Mouse (Mus musculus): ENCODE results near the gene Sh3d19. TPM values are rescaled to one million over a fixed set of nuclear protein-coding genes. Genes with fewer than 3 reads are reported as not detected.

The Sh3d19 gene
- polyA plus RNA-seq, 1 experiment from 2014 or later: 15.7 TPM

DNA sequence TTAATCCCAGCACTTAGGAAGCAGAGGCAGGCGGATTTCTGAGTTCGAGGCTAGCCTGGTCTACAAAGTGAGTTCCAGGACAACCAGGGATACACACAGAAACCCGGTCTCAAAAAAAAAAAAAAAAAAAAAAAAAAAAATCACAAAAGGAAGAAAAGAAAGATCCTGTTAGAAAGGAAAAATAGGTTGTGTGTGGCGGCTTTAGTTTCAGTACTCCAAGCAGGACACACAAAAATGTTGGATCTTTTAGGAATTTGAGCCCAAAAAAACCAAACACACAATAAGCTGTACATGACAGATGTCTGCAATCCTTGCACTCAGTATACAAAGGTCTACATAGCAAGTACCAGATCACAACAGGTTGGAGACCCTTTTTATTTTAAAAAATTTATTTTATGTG, 168.8 kb downstream of the Sh3d19 start:
- WGBS: 94% methylated on average over 4 of the region's 4 CpGs
- no peaks in the 10 kb centered on the region for H3K27me3 ChIP-seq (ENCODE audit: control insufficient read depth, insufficient read depth, low read length)
- H3K27ac ChIP-seq (replicated peaks; ENCODE audit: low read depth, low read length): no peak overlapping the region
- DNase-seq (ENCODE audit: low spot score) (no peak), ATAC-seq (replicated peaks; ENCODE audit: insufficient number of reproducible peaks, low FRiP score, low TSS enrichment, low read depth) (no peak)
- no peaks in the 10 kb centered on the region for H3K9me3 ChIP-seq (replicated peaks; ENCODE audit: control insufficient read depth, low read length)
- no peak overlapping the region for H3K4me2 ChIP-seq (ENCODE audit: low read depth, low read length)
- H3K36me3 ChIP-seq (replicated peaks; ENCODE audit: control insufficient read depth, insufficient read depth, low read depth, low read length): peaks cover 5% of the 10 kb centered on the region; the same call in 1 of the 2 replicates
- H3K4me3 ChIP-seq (ENCODE audit: low read depth, low read length): no peak overlapping the region
- H3K4me1 ChIP-seq (ENCODE audit: control insufficient read depth, insufficient read depth, low read length): no peaks in the 10 kb centered on the region
- no peak overlapping the region for H3K9ac ChIP-seq (replicated peaks; ENCODE audit: low read length)

DNA sequence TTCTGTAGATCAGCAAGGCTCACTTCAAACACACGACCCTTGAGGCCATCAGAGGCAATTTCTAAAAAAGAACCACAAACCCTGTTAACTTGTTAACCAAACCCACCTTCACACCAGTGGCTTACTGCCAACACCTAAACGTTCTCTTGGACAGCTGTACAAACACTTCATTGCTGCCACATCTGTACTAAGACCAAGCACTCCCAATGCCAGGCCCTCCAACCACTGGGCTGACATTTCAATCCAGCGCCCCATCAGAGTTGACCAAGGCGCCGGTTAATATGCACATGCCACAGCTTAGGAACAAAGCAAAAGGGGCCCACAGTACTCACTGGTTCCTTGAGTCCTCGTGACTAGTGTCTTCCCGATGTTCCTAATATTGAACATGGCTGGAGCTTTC, 170.5 kb downstream of the Sh3d19 start:
- H3K27ac ChIP-seq (replicated peaks; ENCODE audit: low read depth, low read length): no peak overlapping the region
- H3K4me3 ChIP-seq (ENCODE audit: low read depth, low read length): peak overlapping the region; percentile 94
- peaks cover 5% of the 10 kb centered on the region; the same call in 1 of the 2 replicates for H3K36me3 ChIP-seq (replicated peaks; ENCODE audit: control insufficient read depth, insufficient read depth, low read depth, low read length)
- no peaks in the 10 kb centered on the region for H3K4me1 ChIP-seq (ENCODE audit: control insufficient read depth, insufficient read depth, low read length)
- no peaks in the 10 kb centered on the region for H3K9me3 ChIP-seq (replicated peaks; ENCODE audit: control insufficient read depth, low read length)
- WGBS: 13% methylated on average over 7 of the region's 7 CpGs
- peak overlapping the region; percentile 99 for H3K9ac ChIP-seq (replicated peaks; ENCODE audit: low read length)
- ATAC-seq (replicated peaks; ENCODE audit: insufficient number of reproducible peaks, low FRiP score, low TSS enrichment, low read depth): no peak
- H3K4me2 ChIP-seq (ENCODE audit: low read depth, low read length): peak overlapping the region; percentile 75
- no peak for DNase-seq (ENCODE audit: low spot score)
- H3K27me3 ChIP-seq (ENCODE audit: control insufficient read depth, insufficient read depth, low read length): no peaks in the 10 kb centered on the region

GRCm38 (mm10) chr3:86141886-86142262, 171.0 kb downstream of the Sh3d19 start:
- under 1% methylated on average over 18 of the region's 18 CpGs for WGBS
- peak overlapping the region; percentile 99 for H3K9ac ChIP-seq (replicated peaks; ENCODE audit: low read length)
- peaks cover 5% of the 10 kb centered on the region; the same call in 1 of the 2 replicates for H3K36me3 ChIP-seq (replicated peaks; ENCODE audit: control insufficient read depth, insufficient read depth, low read depth, low read length)
- no peaks in the 10 kb centered on the region for H3K27me3 ChIP-seq (ENCODE audit: control insufficient read depth, insufficient read depth, low read length)
- ATAC-seq (replicated peaks; ENCODE audit: insufficient number of reproducible peaks, low FRiP score, low TSS enrichment, low read depth) (peak; percentile 35; the same call in 1 of the 2 replicates), DNase-seq (ENCODE audit: low spot score) (no peak)
- H3K27ac ChIP-seq (replicated peaks; ENCODE audit: low read depth, low read length): peak overlapping the region; percentile 79
- H3K4me3 ChIP-seq (ENCODE audit: low read depth, low read length): peak overlapping the region; percentile 94
- H3K4me2 ChIP-seq (ENCODE audit: low read depth, low read length): peak overlapping the region; percentile 75
- H3K4me1 ChIP-seq (ENCODE audit: control insufficient read depth, insufficient read depth, low read length): no peaks in the 10 kb centered on the region
- no peaks in the 10 kb centered on the region for H3K9me3 ChIP-seq (replicated peaks; ENCODE audit: control insufficient read depth, low read length)

DNA sequence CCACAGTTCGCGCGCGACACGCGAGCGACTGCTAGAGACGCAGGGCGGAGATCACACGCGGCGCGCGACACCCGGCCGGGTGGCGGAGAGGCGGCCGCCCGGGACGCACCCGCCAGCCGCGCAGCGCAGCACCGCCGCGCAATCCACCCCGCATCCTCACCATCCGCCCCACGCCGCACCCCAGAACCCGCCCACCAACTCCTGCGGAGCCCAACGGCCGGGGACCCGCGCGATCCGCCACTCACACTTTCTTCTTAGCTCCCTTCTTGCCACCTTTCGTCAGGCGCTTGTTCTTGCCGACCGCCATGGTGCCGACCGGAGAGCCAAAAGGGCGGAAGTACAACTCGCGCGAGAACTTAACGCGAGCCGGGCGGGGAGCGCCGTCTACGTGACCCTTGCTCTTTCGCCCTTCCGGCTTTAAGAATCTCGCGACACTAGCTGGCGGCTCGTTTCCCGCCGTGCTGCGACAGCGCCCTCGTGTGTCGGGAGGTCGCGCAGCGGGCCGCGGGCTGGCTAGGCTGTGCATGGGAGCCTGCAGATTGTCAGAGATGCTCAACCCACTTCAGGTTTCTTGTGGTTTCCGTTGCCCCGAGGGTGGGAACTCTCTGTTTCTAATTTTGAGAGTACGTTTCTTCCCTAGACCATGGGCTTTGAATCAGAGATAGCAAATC, 171.5 kb downstream of the Sh3d19 start, which contains the start of gene Rps3a1:
Gene Rps3a1, minus strand, starts transcription at position 440 of the 671 bp plus-strand sequence.
- WGBS: under 1% methylated on average over 63 of the region's 77 CpGs
- Histone ChIP-seq H3K4me1 (ENCODE audit: control insufficient read depth, insufficient read depth, low read length) (no peaks in the 10 kb centered on the region), H3K9ac (replicated peaks; ENCODE audit: low read length) (peak within 1 kb of the TSS; percentile 99), H3K9me3 (replicated peaks; ENCODE audit: control insufficient read depth, low read length) (no peaks in the 10 kb centered on the region), H3K4me2 (ENCODE audit: low read depth, low read length) (peak within 1 kb of the TSS; percentile 75), H3K27me3 (ENCODE audit: control insufficient read depth, insufficient read depth, low read length) (no peaks in the 10 kb centered on the region), H3K4me3 (ENCODE audit: low read depth, low read length) (peak within 1 kb of the TSS; percentile 94), H3K36me3 (replicated peaks; ENCODE audit: control insufficient read depth, insufficient read depth, low read depth, low read length) (peaks cover 4% of the 10 kb centered on the region; the same call in 1 of the 2 replicates), H3K27ac (replicated peaks; ENCODE audit: low read depth, low read length) (peak within 1 kb of the TSS; percentile 79)
- ATAC-seq (replicated peaks; ENCODE audit: insufficient number of reproducible peaks, low FRiP score, low TSS enrichment, low read depth) (peak; percentile 93), DNase-seq (ENCODE audit: low spot score) (peak; percentile 98)

DNA sequence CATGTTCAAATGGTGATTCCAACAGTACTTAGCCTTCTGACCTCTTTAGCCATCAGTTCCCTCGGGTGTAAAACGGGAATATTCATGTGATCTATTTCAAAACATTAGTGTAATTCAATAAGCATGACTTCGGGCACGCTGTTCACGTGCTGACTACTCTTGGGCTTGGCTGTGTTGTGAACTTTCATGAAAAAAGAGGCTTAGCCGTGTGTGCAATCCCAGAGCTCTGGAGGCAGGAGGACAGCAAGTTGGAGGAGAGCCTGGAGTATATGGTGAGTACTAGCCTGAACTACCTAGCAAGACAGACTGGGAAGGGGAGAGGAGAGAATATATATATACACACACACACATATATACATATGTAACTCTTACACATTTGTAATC, 172.0 kb downstream of the Sh3d19 start:
- Histone ChIP-seq H3K4me3 (ENCODE audit: low read depth, low read length) (no peak overlapping the region), H3K9ac (replicated peaks; ENCODE audit: low read length) (no peak overlapping the region)
- 19% methylated on average over 6 of the region's 6 CpGs for WGBS

DNA sequence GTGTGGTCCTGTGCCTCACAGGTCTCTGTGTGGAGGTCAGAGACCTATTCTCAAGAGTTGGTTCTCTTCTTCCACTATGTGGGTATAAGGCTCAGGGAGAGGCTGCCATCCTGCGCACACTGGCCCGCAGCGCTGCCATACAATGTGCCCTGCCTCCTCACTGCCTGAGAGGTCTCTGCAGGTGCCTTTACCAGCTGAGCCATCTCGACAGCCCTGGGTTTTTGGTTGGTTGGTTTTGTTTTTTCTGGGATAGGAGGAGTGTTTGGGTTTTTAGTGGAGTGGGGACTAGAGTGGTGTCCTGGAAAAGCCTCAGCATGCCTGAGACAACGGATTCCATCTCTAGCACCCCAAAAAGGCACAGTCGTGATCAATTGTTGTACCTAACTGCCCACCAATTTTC, 172.4 kb downstream of the Sh3d19 start:
- H3K36me3 ChIP-seq (replicated peaks; ENCODE audit: control insufficient read depth, insufficient read depth, low read depth, low read length): no peaks in the 10 kb centered on the region
- no peaks in the 10 kb centered on the region for H3K4me1 ChIP-seq (ENCODE audit: control insufficient read depth, insufficient read depth, low read length)
- ATAC-seq (replicated peaks; ENCODE audit: insufficient number of reproducible peaks, low FRiP score, low TSS enrichment, low read depth) (peak; percentile 14; the same call in 1 of the 2 replicates), DNase-seq (ENCODE audit: low spot score) (no peak)
- H3K27ac ChIP-seq (replicated peaks; ENCODE audit: low read depth, low read length): no peak overlapping the region
- H3K9ac ChIP-seq (replicated peaks; ENCODE audit: low read length): no peak overlapping the region
- no peak overlapping the region for H3K4me3 ChIP-seq (ENCODE audit: low read depth, low read length)
- no peaks in the 10 kb centered on the region for H3K27me3 ChIP-seq (ENCODE audit: control insufficient read depth, insufficient read depth, low read length)
- no peak overlapping the region for H3K4me2 ChIP-seq (ENCODE audit: low read depth, low read length)
- H3K9me3 ChIP-seq (replicated peaks; ENCODE audit: control insufficient read depth, low read length): no peaks in the 10 kb centered on the region
- 77% methylated on average over 6 of the region's 6 CpGs for WGBS

More for the DNA sequence above, 172.0 kb downstream of the Sh3d19 start:
- H3K36me3 ChIP-seq (replicated peaks; ENCODE audit: control insufficient read depth, insufficient read depth, low read depth, low read length): peaks cover 2% of the 10 kb centered on the region; the same call in 1 of the 2 replicates
- DNase-seq (ENCODE audit: low spot score) (no peak), ATAC-seq (replicated peaks; ENCODE audit: insufficient number of reproducible peaks, low FRiP score, low TSS enrichment, low read depth) (peak; percentile 60)
- no peak overlapping the region for H3K4me2 ChIP-seq (ENCODE audit: low read depth, low read length)
- no peaks in the 10 kb centered on the region for H3K9me3 ChIP-seq (replicated peaks; ENCODE audit: control insufficient read depth, low read length)
- H3K27ac ChIP-seq (replicated peaks; ENCODE audit: low read depth, low read length): no peak overlapping the region
- no peaks in the 10 kb centered on the region for H3K4me1 ChIP-seq (ENCODE audit: control insufficient read depth, insufficient read depth, low read length)
- no peaks in the 10 kb centered on the region for H3K27me3 ChIP-seq (ENCODE audit: control insufficient read depth, insufficient read depth, low read length)

DNA sequence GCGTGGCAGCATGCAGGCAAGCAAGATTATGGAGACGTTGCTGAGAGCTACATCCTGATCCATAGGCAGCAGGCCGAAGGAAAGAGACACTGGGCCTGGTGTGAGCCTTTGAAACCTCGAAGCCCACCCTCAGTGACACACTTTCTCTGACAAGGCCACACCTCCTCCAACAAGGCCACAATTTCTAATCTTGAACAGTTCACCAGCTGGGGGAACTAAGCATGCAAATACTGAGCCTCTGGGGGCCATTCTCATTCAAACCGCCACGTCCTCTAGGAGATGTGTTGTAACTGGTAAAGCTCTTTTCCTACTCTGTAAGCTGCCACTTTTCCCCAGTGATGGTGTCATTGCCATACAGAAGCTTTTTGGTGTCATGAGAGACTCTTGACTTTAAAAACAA, 178.2 kb downstream of the Sh3d19 start:
- no peak overlapping the region for H3K27ac ChIP-seq (replicated peaks; ENCODE audit: low read depth, low read length)
- 78% methylated on average over 6 of the region's 6 CpGs for WGBS
- H3K4me3 ChIP-seq (ENCODE audit: low read depth, low read length): no peak overlapping the region
- no peaks in the 10 kb centered on the region for H3K27me3 ChIP-seq (ENCODE audit: control insufficient read depth, insufficient read depth, low read length)
- no peak overlapping the region for H3K9ac ChIP-seq (replicated peaks; ENCODE audit: low read length)
- no peak overlapping the region for H3K4me2 ChIP-seq (ENCODE audit: low read depth, low read length)
- no peaks in the 10 kb centered on the region for H3K9me3 ChIP-seq (replicated peaks; ENCODE audit: control insufficient read depth, low read length)
- no peak for ATAC-seq (replicated peaks; ENCODE audit: insufficient number of reproducible peaks, low FRiP score, low TSS enrichment, low read depth)
- no peaks in the 10 kb centered on the region for H3K36me3 ChIP-seq (replicated peaks; ENCODE audit: control insufficient read depth, insufficient read depth, low read depth, low read length)
- no peak for DNase-seq (ENCODE audit: low spot score)
- no peaks in the 10 kb centered on the region for H3K4me1 ChIP-seq (ENCODE audit: control insufficient read depth, insufficient read depth, low read length)

DNA sequence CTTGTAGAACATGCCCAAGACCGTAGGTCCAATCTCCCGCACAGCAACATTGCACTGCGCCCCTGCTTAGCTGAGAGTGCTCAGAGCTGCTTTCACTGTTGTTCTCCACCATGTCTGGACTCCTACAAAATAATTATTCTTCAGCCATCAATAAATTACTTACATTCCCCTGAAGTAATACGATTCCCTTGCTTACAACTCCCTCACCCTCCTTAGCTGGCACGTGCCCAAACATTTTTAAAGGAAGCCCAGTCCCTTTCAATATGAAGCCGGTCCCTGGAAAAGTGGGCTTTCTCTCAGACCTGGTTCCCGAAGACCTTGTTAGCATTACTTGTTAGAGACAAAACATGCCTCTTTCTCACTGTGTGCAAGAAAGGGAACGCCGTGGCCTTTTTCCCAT, 178.6 kb downstream of the Sh3d19 start:
- no peaks in the 10 kb centered on the region for H3K27me3 ChIP-seq (ENCODE audit: control insufficient read depth, insufficient read depth, low read length)
- ATAC-seq (replicated peaks; ENCODE audit: insufficient number of reproducible peaks, low FRiP score, low TSS enrichment, low read depth) (no peak), DNase-seq (ENCODE audit: low spot score) (no peak)
- no peaks in the 10 kb centered on the region for H3K36me3 ChIP-seq (replicated peaks; ENCODE audit: control insufficient read depth, insufficient read depth, low read depth, low read length)
- no peak overlapping the region for H3K9ac ChIP-seq (replicated peaks; ENCODE audit: low read length)
- H3K4me3 ChIP-seq (ENCODE audit: low read depth, low read length): no peak overlapping the region
- no peaks in the 10 kb centered on the region for H3K9me3 ChIP-seq (replicated peaks; ENCODE audit: control insufficient read depth, low read length)
- H3K27ac ChIP-seq (replicated peaks; ENCODE audit: low read depth, low read length): no peak overlapping the region
- WGBS: 70% methylated on average over 9 of the region's 9 CpGs
- no peaks in the 10 kb centered on the region for H3K4me1 ChIP-seq (ENCODE audit: control insufficient read depth, insufficient read depth, low read length)
- no peak overlapping the region for H3K4me2 ChIP-seq (ENCODE audit: low read depth, low read length)
